Mouse (Mus musculus) retina, adult 2 months (tissue): ENCODE measurements at regions not wholly inside any gene's neighbourhood (a gene's known extent, or its start where the extent isn't known, plus 50 kb on each side); places are given as distances from the start of the nearest gene placed in this dataset.

Source experiments
- DNase-seq: peaks from one replicate; pipeline ENCODE4 v3.0.0-alpha.2; 2012; ENCODE audit warnings: low read depth, low spot score

DNA sequence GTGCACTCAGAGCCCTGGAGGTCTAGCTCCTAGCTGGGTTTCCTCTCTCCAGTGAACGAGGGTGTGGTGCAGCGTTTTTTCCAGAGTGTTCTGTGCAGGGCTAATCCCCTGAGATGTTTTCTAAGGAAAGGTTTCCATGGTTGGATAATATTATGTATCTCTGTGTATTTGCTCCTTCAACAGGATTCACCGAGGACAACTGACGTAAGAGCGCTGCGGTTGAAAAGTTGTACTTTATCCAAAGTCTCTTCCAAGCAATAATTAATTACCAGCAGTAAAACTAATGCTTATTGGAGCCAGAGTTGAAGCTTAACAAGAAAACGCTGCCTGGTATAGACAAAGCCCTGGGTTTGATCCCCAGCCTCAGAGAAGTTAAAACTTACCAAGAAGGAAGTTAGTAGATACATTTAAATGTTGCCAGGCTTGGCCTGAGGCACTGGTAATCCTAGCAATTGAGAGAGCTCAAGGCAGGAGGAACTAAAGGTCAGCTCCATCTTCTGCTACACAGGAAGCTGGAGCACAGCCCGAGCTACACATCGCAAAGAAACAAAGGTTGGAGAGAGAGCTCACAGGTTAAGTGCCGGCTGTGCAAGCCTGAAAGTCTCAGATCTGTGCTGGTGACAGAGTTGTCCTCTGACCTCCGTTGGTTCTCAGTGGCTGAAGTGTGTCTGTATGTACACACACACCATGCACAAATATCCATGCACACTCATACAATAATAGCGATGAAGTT lies 51.2 kb upstream of the Rap1b start:
- DNase-seq = no peak

DNA sequence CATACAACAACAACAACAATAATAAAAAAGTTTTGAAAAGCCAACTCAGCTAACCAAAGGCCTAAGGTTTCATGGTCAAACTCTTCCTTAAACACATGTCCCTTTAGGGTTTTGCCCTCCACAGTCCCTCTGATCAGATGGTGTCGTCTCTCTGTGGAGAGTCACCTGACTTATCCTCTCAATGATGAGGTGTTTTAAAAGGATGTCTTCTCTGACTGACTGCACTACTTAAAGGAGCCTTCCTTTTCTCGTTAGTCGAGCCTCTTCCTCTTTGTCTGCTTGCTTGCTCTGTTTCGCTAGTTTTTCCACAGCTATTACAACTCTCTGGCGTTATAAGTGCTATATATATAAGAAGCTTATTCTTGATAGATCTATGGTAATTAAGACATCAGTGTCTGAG lies 51.9 kb upstream of the Rap1b start:
- DNase-seq = no peak

GRCm38 (mm10) chr10:117898391-117898790 lies 52.6 kb upstream of the Rap1b start:
- DNase-seq = no peak

DNA sequence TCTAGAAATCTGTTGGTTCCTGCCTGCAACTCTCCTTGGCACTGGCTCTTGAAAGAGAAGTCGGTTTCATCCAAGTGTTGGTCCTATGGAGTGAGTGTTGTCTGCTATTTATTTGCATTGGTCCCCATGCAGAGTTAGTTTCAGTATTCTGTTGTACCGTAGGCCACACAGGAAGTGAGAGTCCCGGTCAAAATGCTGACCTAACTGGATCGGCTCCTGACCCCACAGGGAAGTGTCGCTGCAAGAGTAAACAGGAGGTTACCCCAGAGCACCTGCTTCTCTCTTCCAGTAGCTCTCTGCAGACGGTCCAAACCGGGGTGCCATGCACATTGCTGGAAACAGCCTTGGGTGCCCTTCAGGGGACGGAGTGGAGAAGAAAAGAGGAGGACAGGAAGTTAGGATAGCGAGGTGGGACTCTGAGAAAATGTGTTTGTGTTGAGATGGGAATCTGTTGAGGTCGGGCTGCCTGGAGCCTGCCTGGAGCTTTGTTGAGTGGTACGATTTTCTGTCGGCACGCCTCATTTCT lies 53.6 kb upstream of the Rap1b start:
- DNase-seq = no peak

GRCm38 (mm10) chr10:117905666-117906266 lies 59.9 kb upstream of the Rap1b start:
- DNase-seq = no peak

DNA sequence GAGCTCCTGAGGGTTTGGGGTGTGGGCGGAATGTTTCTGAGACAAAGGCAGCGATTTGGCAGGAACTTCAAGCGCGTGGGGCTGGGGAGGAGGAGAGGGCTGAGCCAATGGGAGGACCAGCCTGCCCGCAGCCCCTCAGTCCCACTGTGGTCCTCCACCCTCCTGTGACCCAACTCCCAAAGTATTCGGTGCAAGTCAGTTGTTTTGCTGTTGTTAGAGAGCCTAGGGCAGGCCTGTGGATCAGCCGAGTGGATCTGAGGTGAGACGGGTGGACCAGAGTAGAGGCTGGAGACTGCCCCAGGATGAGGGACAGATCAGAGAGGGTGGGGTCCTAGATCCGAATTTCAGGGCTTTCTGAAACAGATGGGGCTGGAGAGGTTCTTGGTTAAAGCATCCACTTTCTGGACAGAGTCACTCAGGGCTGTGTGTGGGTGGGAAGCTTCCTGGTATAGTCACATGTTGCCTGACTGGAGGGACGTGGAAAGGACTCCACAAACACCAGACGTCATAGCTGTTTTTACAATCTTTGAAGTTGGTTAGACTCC lies 60.5 kb upstream of the Rap1b start:
- DNase-seq = no peak

- no peak for DNase-seq
Observed at GRCm38 (mm10) chr10:117908079-117908675, 62.3 kb upstream of the Rap1b start.

GRCm38 (mm10) chr10:117909155-117909554 lies 63.3 kb upstream of the Rap1b start:
- DNase-seq = no peak

GRCm38 (mm10) chr10:117909811-117910239 lies 64.0 kb upstream of the Rap1b start:
- DNase-seq = no peak

GRCm38 (mm10) chr10:117910426-117910825 lies 64.6 kb upstream of the Rap1b start:
- no peak for DNase-seq

DNA sequence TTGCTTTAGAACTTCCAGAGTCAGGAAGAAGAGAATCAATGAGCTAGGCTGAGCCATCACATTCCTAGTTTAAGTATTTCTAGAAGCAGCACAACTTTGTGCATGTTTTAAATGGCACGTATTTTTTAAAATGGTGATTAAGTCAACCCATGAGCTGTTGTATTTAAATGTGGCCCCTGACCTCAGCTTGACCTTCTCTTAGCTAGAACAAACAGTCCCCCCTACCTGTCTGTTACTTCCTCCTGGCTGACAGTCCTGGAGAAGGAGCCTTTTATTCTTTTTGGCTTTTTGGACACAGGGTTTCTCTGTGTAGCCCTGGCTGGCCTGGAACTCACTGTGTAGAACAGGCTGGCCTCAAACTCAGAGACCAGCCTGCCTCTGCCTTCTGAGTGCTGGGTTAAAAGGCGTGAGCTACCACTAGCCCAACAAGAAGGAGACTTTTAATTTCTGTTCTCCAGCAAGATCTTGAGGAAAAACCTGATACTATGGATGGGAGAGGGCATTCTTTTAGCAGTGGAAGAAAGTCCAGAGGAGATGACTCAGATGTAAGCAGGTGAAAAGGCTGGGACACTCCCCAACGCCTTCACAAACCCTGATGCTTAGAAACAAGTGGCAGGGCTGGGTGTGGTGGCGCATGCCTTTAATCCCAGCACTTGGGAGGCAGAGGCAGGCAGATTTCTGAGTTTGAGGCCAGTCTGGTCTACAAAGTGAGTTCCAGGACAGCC lies 69.3 kb upstream of the Rap1b start:
- DNase-seq = no peak

DNA sequence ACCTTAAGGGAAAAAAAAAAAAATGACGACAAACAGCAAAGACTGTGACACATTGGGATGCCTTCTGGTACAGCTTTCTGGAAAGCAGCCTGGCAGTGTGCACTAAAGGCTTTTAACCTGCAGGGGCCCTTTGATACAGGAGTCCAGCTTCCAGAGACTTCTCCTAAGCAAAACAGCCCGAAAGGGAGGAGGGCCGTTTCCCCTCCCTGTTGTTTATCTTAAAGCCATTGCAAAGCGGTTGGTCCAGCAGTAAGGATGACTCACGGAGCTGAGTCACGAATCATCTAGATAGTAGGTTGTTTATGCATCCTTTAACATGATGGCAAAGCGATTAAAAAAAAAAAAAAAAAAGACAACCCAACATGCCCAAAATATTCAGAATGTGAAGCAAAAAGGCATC lies 70.4 kb upstream of the Rap1b start:
- DNase-seq = no peak

- no peak for DNase-seq
Observed at GRCm38 (mm10) chr10:117917870-117918269, 72.0 kb upstream of the Rap1b start.

DNA sequence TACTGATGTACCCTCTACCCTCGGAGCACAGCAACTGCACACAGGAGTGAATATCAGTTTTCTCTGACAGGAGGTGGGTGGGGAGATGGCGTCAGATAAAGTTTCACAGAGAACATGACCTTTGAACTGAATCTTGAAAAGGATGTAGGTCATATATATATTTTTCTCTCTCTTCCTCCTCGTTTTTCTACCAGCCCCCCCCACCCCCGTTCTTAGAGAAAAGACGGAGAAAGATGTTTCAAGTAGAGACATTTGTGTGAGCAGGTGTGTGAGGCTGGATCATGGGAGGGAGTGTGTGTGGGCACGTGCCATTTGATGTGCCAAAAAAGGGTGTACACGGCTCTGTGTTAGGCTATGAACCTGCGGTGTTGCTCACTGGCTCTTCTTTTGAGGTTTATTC lies 72.8 kb upstream of the Rap1b start:
- DNase-seq = no peak

DNA sequence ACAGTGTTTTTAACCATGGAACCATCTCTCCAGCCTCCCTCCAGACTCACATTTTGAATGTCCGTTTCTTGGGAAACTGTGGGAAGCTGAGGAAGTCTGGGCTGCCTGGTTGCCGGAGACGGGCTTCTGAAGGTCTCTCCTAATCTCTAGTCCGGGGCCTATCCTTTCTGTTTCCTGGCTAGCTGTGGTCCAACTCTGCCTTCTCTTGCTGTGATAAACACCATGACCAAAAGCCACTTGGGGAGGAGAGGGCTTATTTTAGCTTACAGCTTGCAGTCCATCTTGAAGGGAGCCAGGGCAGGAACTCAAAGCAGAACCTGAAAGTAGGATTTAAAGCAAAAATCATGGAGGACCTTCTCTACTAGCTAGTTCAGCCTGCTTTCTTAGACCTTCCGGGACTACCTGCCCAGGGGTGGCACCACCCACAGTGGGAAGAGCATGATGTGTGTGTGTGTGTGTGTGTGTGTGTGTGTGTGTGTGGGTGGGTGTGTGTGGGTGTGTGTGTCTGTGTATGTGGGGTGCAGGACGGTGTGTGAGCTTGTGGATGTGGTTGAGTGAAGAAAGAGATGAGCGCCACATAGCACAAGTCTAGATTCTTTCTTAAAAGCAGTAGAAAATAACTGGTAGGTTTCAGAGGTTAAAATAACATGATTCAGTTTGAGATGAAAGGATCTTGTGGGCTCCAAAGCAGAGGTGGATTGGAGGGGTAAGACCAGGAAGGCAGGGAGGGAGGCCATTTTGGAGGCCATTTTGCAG lies 73.5 kb upstream of the Rap1b start:
- DNase-seq = no peak

- no peak for DNase-seq
Observed at GRCm38 (mm10) chr10:117925186-117925585, 79.4 kb upstream of the Rap1b start.

GRCm38 (mm10) chr10:117925611-117926555 lies 80.0 kb upstream of the Rap1b start:
- no peak for DNase-seq

GRCm38 (mm10) chr10:117928998-117929397 lies 83.2 kb upstream of the Rap1b start:
- no peak for DNase-seq

DNA sequence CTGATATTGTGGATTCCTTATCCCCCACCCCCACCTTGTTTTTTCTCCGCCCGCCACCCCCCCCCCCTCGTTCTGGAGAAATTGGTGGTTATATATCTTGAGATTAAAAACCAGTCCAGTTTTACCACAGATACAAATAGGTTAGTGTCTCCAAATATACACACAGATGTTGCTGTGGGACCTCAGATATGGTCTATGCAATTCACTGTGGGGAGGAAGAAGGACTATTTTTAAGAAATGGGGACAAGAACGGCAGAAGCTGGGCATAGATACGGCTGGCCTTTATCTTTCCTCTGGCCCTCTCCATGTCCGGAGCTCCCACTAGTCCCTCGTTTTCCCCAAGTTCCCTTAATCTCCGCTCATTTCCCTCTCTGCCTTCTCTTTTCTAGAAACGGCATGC lies 89.0 kb upstream of the Rap1b start:
- no peak for DNase-seq

DNA sequence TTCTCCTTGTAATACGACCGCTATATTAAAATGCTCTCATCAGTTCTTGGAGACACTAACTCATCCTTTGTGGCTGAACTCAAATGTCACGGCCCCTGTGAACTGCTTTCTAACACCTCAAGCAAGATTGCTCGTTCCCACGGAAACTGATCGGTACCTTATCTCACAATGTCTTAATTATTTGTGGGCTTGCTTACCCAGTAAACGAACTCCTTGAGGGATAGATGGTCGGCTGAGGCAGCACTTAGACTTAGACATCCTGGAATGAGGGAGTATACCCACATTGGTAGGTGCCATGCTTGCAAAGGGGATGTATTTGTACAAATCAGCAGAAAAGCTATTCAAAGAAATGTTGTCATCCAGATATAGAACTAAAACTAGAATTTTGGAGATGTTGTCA lies 92.9 kb upstream of the Rap1b start:
- DNase-seq = no peak
